Mouse (Mus musculus) induced T-regulatory cell, adult 2 months (primary cell): ENCODE results near the gene Srsf9.
"Not testable (repeated sequence)": the region's sequence is repeated elsewhere in the genome, so short reads cannot be mapped to it uniquely, and the experiment has no call there.

Experiments
- DNase-seq: peaks from one replicate; pipeline ENCODE4 v3.0.0-alpha.2; 2012; ENCODE audit warnings: low read depth

Srsf9 gene

GRCm38 (mm10) chr5:115326875-115327609 lies at the start of gene Srsf9:
Srsf9 (plus strand) TSS chr5:115327177.
- DNase-seq: peak; percentile 97

- no peak for DNase-seq
Observed at GRCm38 (mm10) chr5:115278053-115278452, 48.9 kb upstream of the Srsf9 start.

- no peak for DNase-seq
Observed at GRCm38 (mm10) chr5:115278785-115279184, 48.2 kb upstream of the Srsf9 start.

- DNase-seq: peak; percentile 90
Observed at GRCm38 (mm10) chr5:115279226-115280049, 47.5 kb upstream of the Srsf9 start, which contains the start of gene Coq5. Coq5 (plus strand) TSS chr5:115279666.

GRCm38 (mm10) chr5:115280050-115280687 lies 46.8 kb upstream of the Srsf9 start:
- DNase-seq: peak; percentile 52

- DNase-seq: peak; percentile 48
Observed at GRCm38 (mm10) chr5:115284735-115285134, 42.2 kb upstream of the Srsf9 start.

GRCm38 (mm10) chr5:115294173-115294572 lies 32.8 kb upstream of the Srsf9 start:
- DNase-seq: no peak

GRCm38 (mm10) chr5:115296347-115296746 lies 30.6 kb upstream of the Srsf9 start:
- no peak for DNase-seq

GRCm38 (mm10) chr5:115300035-115300744 lies 26.8 kb upstream of the Srsf9 start:
- peak; percentile 79 for DNase-seq

- DNase-seq: peak; percentile 100
Observed at GRCm38 (mm10) chr5:115300792-115301614, 26.0 kb upstream of the Srsf9 start, which contains the start of gene Dynll1. Dynll1 (minus strand) TSS chr5:115300999.

GRCm38 (mm10) chr5:115301615-115302014 lies 25.4 kb upstream of the Srsf9 start:
- no peak for DNase-seq

GRCm38 (mm10) chr5:115302190-115302589 lies 24.8 kb upstream of the Srsf9 start:
- not testable (repeated sequence) for DNase-seq

- no peak for DNase-seq
Observed at GRCm38 (mm10) chr5:115312354-115312753, 14.6 kb upstream of the Srsf9 start.

- DNase-seq: no peak
Observed at GRCm38 (mm10) chr5:115312816-115313667, 13.9 kb upstream of the Srsf9 start.

GRCm38 (mm10) chr5:115313668-115313943 lies 13.4 kb upstream of the Srsf9 start:
- DNase-seq: peak; percentile 56

- no peak for DNase-seq
Observed at GRCm38 (mm10) chr5:115316968-115317644, 9.9 kb upstream of the Srsf9 start.

- peak; percentile 44 for DNase-seq
Observed at GRCm38 (mm10) chr5:115317645-115318328, 9.2 kb upstream of the Srsf9 start.

GRCm38 (mm10) chr5:115319004-115319940 lies 7.7 kb upstream of the Srsf9 start:
- DNase-seq: peak; percentile 63
